Mouse (Mus musculus) MEL (cell line): Measurements from ENCODE around the gene Pax6. TPM values are rescaled to one million over a fixed set of nuclear protein-coding genes. Genes with fewer than 3 reads are reported as not detected.

Source experiments
- DNase-seq: peaks from one replicate; pipeline ENCODE4 v3.0.0; 2011; ENCODE audit warnings: low read depth, low spot score
- H3K27ac ChIP-seq: 2 replicates; pipeline ENCODE4 v1.5.1; 2012; ENCODE audit warnings: low read depth, mild to moderate bottlenecking, control low read depth, low read length, moderate library complexity; ENCODE audit not compliant: control insufficient read depth
- H3K27me3 ChIP-seq, 2 experiments: fragments of 150-350 bp in 1 of 2; sonication (generic) in 1 of 2; 2 replicates each; pipeline ENCODE4 v1.6.1; 2012; ENCODE audit warnings: low read length in 2 of 2, mild to moderate bottlenecking in 2 of 2, improper control_type of control experiment in 1 of 2, moderate library complexity in 1 of 2; ENCODE audit not compliant: insufficient read depth in 2 of 2, control insufficient read depth in 1 of 2
- H3K36me3 ChIP-seq, 2 experiments: 2 replicates each; pipeline ENCODE4 v1.6.1; 2012 to 2014; ENCODE audit warnings: low read length in 2 of 2, improper control_type of control experiment in 1 of 2, inconsistent platforms in 1 of 2, mild to moderate bottlenecking in 1 of 2; ENCODE audit not compliant: insufficient read depth in 2 of 2, control insufficient read depth in 1 of 2
- H3K4me1 ChIP-seq, 2 experiments: fragments of 150-350 bp in 1 of 2; sonication (generic) in 1 of 2; 2 replicates each; pipeline ENCODE4 v1.6.1; 2012; ENCODE audit warnings: low read length in 2 of 2, improper control_type of control experiment in 1 of 2, mild to moderate bottlenecking in 1 of 2; ENCODE audit not compliant: insufficient read depth in 2 of 2, control insufficient read depth in 1 of 2
- H3K4me3 ChIP-seq, 2 experiments: fragments of 150-350 bp in 1 of 2; sonication (generic) in 1 of 2; 2 replicates each; pipeline ENCODE4 v1.5.1; 2012; ENCODE audit warnings: low read depth in 2 of 2, low read length in 2 of 2, mild to moderate bottlenecking in 2 of 2, moderate library complexity in 2 of 2, control low read depth in 1 of 2, improper control_type of control experiment in 1 of 2; ENCODE audit not compliant: control insufficient read depth in 1 of 2, insufficient read depth in 1 of 2
- H3K79me2 ChIP-seq: 2 replicates; pipeline ENCODE4 v1.6.1; 2012; ENCODE audit warnings: mild to moderate bottlenecking, low read length, moderate library complexity; ENCODE audit not compliant: control insufficient read depth, poor library complexity, insufficient read depth
- H3K9ac ChIP-seq: 2 replicates; pipeline ENCODE4 v1.6.1; 2012; ENCODE audit warnings: low read depth, mild to moderate bottlenecking, control low read depth, low read length, moderate library complexity; ENCODE audit not compliant: control insufficient read depth, poor library complexity, severe bottlenecking
- H3K9me3 ChIP-seq: fragments of 150-350 bp; sonication (generic); replicated peaks from 2 replicates; pipeline ENCODE4 v1.6.1; 2012; ENCODE audit warnings: mild to moderate bottlenecking, low read length, improper control_type of control experiment, moderate library complexity; ENCODE audit not compliant: insufficient read depth
- BHLHE40 ChIP-seq: IDR thresholded peaks from 2 replicates; pipeline ENCODE4 v1.6.1; 2012; ENCODE audit warnings: low read depth, mild to moderate bottlenecking, inconsistent platforms, low read length, improper control_type of control experiment, borderline replicate concordance
- CTCF ChIP-seq, 3 experiments: IDR thresholded peaks in 2 of 3; conservative IDR thresholded peaks in 1 of 3; 2 replicates each; pipeline ENCODE4 v1.5.1; 2011 to 2012; ENCODE audit warnings: low read length in 3 of 3, low read depth in 2 of 3, mild to moderate bottlenecking in 2 of 3, improper control_type of control experiment in 1 of 3, inconsistent platforms in 1 of 3, mixed read lengths in 1 of 3, moderate library complexity in 1 of 3; ENCODE audit not compliant: control insufficient read depth in 1 of 3, insufficient read depth in 1 of 3, poor library complexity in 1 of 3, severe bottlenecking in 1 of 3
- E2F4 ChIP-seq: IDR thresholded peaks from 2 replicates; pipeline ENCODE4 v1.6.1; 2011; ENCODE audit warnings: low read depth, low read length, improper control_type of control experiment, borderline replicate concordance
- ELF1 ChIP-seq: IDR thresholded peaks from 2 replicates; pipeline ENCODE4 v1.6.1; 2014; ENCODE audit warnings: low read depth, mild to moderate bottlenecking, inconsistent platforms, low read length, improper control_type of control experiment, moderate library complexity
- GABPA ChIP-seq: IDR thresholded peaks from 2 replicates; pipeline ENCODE4 v1.6.1; 2012; ENCODE audit warnings: low read depth, mild to moderate bottlenecking, inconsistent platforms, low read length, improper control_type of control experiment, moderate library complexity
- GATA1 ChIP-seq: IDR thresholded peaks from 2 replicates; pipeline ENCODE4 v1.6.1; 2011; ENCODE audit warnings: low read depth, low read length, improper control_type of control experiment
- HCFC1 ChIP-seq: IDR thresholded peaks from 2 replicates; pipeline ENCODE4 v1.6.1; 2012; ENCODE audit warnings: low read depth, mild to moderate bottlenecking, inconsistent platforms, low read length, improper control_type of control experiment, moderate library complexity
- KAT2A ChIP-seq: conservative IDR thresholded peaks from 2 replicates; pipeline ENCODE4 v1.6.1; 2012; ENCODE audit warnings: low read depth, low read length, improper control_type of control experiment, inconsistent platforms
- MAX ChIP-seq: IDR thresholded peaks from 2 replicates; pipeline ENCODE4 v1.6.1; 2011; ENCODE audit warnings: low read length, improper control_type of control experiment
- MAZ ChIP-seq: IDR thresholded peaks from 2 replicates; pipeline ENCODE4 v1.6.1; 2012; ENCODE audit warnings: low read depth, mild to moderate bottlenecking, inconsistent platforms, low read length, improper control_type of control experiment
- MEF2A ChIP-seq: IDR thresholded peaks from 2 replicates; pipeline ENCODE4 v1.6.1; 2014; ENCODE audit warnings: low read depth, mild to moderate bottlenecking, inconsistent platforms, low read length, improper control_type of control experiment; ENCODE audit not compliant: poor library complexity, insufficient replicate concordance, severe bottlenecking; ENCODE audit errors: extremely low read depth
- MYC ChIP-seq: IDR thresholded peaks from 2 replicates; pipeline ENCODE4 v1.6.1; 2011; ENCODE audit warnings: low read depth, mild to moderate bottlenecking, low read length, improper control_type of control experiment, moderate library complexity
- NELFE ChIP-seq: IDR thresholded peaks from 2 replicates; pipeline ENCODE4 v1.6.1; 2011; ENCODE audit warnings: low read depth, low read length, improper control_type of control experiment
- NRF1 ChIP-seq: IDR thresholded peaks from 2 replicates; pipeline ENCODE4 v1.6.1; 2014; ENCODE audit warnings: low read depth, mild to moderate bottlenecking, inconsistent platforms, low read length, improper control_type of control experiment, moderate library complexity; ENCODE audit not compliant: poor library complexity, insufficient read depth, severe bottlenecking
- POLR2AphosphoS2 ChIP-seq: IDR thresholded peaks from 2 replicates; pipeline ENCODE4 v1.6.1; 2011; ENCODE audit warnings: low read length, improper control_type of control experiment
- RAD21 ChIP-seq: IDR thresholded peaks from 2 replicates; pipeline ENCODE4 v1.6.1; 2011; ENCODE audit warnings: mild to moderate bottlenecking, low read depth, low read length, improper control_type of control experiment
- RCOR1 ChIP-seq: IDR thresholded peaks from 2 replicates; pipeline ENCODE4 v1.6.1; 2012; ENCODE audit warnings: low read depth, mild to moderate bottlenecking, inconsistent platforms, low read length, improper control_type of control experiment
- SIN3A ChIP-seq: IDR thresholded peaks from 2 replicates; pipeline ENCODE4 v1.6.1; 2012; ENCODE audit warnings: low read length, improper control_type of control experiment, inconsistent platforms
- TBP ChIP-seq: IDR thresholded peaks from 2 replicates; pipeline ENCODE4 v1.8.0; 2011; ENCODE audit warnings: low read depth, low read length, improper control_type of control experiment
- USF1 ChIP-seq: IDR thresholded peaks from 2 replicates; pipeline ENCODE4 v1.6.1; 2014; ENCODE audit warnings: low read depth, mild to moderate bottlenecking, inconsistent platforms, low read length, improper control_type of control experiment, moderate library complexity
- ZC3H11A ChIP-seq: IDR thresholded peaks from 2 replicates; pipeline ENCODE4 v1.6.1; 2012; ENCODE audit warnings: low read depth, mild to moderate bottlenecking, inconsistent platforms, low read length, improper control_type of control experiment
- ZKSCAN1 ChIP-seq: IDR thresholded peaks from 2 replicates; pipeline ENCODE4 v1.6.1; 2012; ENCODE audit warnings: low read depth, mild to moderate bottlenecking, inconsistent platforms, low read length, improper control_type of control experiment, moderate library complexity
- polyA plus RNA-seq, 2 experiments: library from polyadenylated mRNA; stranded (reverse) in 1 of 2; unstranded in 1 of 2; fragments of >175 nt in 1 of 2; fragments of >200 nt in 1 of 2; gene quantifications; 2 replicates each; pipeline versions ENCODE4 v1.2.1 to v1.2.4; 2012; ENCODE audit warnings: low replicate concordance in 2 of 2, low read depth in 1 of 2; ENCODE audit not compliant: insufficient read length in 2 of 2, insufficient read depth in 1 of 2, missing spikeins in 1 of 2
- total RNA-seq: library from RNA; depleted of rRNA; stranded (reverse); fragments of 300-350 nt; gene quantifications from 2 replicates; pipeline ENCODE4 v1.2.3, GENCODE M21; 2012

The Pax6 gene
- total and polyA plus RNA-seq, 3 experiments, result 7.5 to 17.6 TPM; not detected in 1

DNA sequence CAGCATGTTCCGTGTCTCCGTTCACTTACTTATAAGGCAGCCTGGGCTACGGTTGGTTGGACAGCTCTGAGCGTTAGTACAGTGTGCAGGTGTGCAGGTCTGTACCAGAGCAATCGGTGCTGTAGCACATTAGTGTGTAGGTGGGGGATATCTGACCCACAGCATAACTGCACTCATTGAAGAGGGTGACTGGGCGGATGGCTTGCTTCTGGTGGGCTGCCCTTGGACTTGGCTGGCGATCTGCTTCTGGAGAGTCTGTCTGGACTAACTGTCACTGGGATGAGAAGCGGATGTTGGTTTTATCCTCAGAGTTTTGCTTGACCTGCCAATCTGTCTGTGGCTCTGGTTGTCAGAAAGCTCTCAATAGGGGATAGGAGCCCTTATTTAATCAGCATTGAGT is 12.2 kb upstream of the Pax6 start:
- H3K4me3 ChIP-seq, result no peak overlapping the region
- H3K79me2 ChIP-seq, result no peaks in the 10 kb centered on the region
- H3K9me3 ChIP-seq, result no peaks in the 10 kb centered on the region
- peaks cover 0 to 4% of the 10 kb centered on the region in 2 experiments; a peak in 1 of 4 replicates for H3K27me3 ChIP-seq
- H3K36me3 ChIP-seq, result no peaks in the 10 kb centered on the region
- TF ChIP-seq CTCF (IDR thresholded peaks at IDR 0.05 in 2 of 3, conservative IDR thresholded peaks at IDR 0.05 in 1 of 3; ENCODE audit: control insufficient read depth in 1 of 3, insufficient read depth in 1 of 3, low read depth in 2 of 3, low read length in 3 of 3, poor library complexity in 1 of 3, severe bottlenecking in 1 of 3) (no peak), USF1 (no peak), RAD21 (no peak), E2F4 (no peak), MAX (no peak), MYC (no peak), MAZ (no peak), POLR2AphosphoS2 (no peak), NELFE (no peak), NRF1 (no peak), BHLHE40 (no peak), ELF1 (no peak)
- H3K4me1 ChIP-seq, result no peaks in the 10 kb centered on the region
- H3K9ac ChIP-seq, result no peak overlapping the region
- no peak for DNase-seq
- H3K27ac ChIP-seq, result no peak overlapping the region

DNA sequence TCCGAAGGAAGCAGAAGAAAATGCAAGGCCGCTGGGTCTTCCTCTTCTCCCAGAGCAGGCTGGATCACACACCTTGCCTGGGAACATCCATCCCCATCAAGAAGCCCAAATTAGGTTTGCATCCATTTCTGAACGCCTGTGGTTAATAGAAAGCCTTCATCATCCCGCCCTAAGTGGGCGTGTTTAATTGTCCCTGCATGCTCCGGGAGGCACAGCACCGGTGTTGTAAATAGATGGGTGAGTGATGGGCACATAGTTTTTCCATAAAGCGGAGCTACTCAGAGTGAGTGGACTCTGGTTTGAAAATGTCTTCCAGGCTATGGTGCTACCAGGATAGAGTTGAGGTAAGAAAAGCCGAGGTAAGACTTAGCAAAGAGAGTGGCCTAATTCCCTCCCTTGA is 9.3 kb upstream of the Pax6 start:
- Histone ChIP-seq H3K79me2 (no peaks in the 10 kb centered on the region), H3K4me1 (no peaks in the 10 kb centered on the region), H3K9ac (no peak overlapping the region), H3K36me3 (no peaks in the 10 kb centered on the region), H3K27me3 (no peaks in the 10 kb centered on the region; a peak in 1 of 4 replicates), H3K9me3 (no peaks in the 10 kb centered on the region), H3K4me3 (no peak overlapping the region), H3K27ac (no peak overlapping the region)
- no peak for DNase-seq
- no peak for TF ChIP-seq USF1
- no peak for TF ChIP-seq ZC3H11A
- TF ChIP-seq GABPA, result no peak
- no peak for TF ChIP-seq SIN3A
- TF ChIP-seq ELF1, result no peak
- no peak for TF ChIP-seq ZKSCAN1
- no peak for TF ChIP-seq MEF2A
- TF ChIP-seq POLR2AphosphoS2, result no peak
- no peak for TF ChIP-seq CTCF (IDR thresholded peaks at IDR 0.05 in 2 of 3, conservative IDR thresholded peaks at IDR 0.05 in 1 of 3; ENCODE audit: control insufficient read depth in 1 of 3, insufficient read depth in 1 of 3, low read depth in 2 of 3, low read length in 3 of 3, poor library complexity in 1 of 3, severe bottlenecking in 1 of 3)
- TF ChIP-seq MAZ, result no peak
- no peak for TF ChIP-seq KAT2A
- TF ChIP-seq GATA1, result no peak
- no peak for TF ChIP-seq RCOR1
- no peak for TF ChIP-seq RAD21
- TF ChIP-seq BHLHE40, result no peak
- no peak for TF ChIP-seq TBP
- no peak for TF ChIP-seq E2F4
- TF ChIP-seq HCFC1, result no peak
